Mouse (Mus musculus) embryonic fibroblast, embryonic 13.5 days (primary cell): ENCODE data around the gene Pdcl.

ENCODE experiments used
- CTCF ChIP-seq: IDR thresholded peaks from 2 replicates; pipeline ENCODE4 v1.5.1; 2011; ENCODE audit warnings: mild to moderate bottlenecking, control low read depth, low read length, moderate library complexity, borderline replicate concordance; ENCODE audit not compliant: insufficient read depth
- POLR2A ChIP-seq: IDR thresholded peaks from 2 replicates; pipeline ENCODE4 v1.6.1; 2011; ENCODE audit warnings: low read depth, mild to moderate bottlenecking, control low read depth, low read length, moderate library complexity

GRCm38 (mm10) chr2:37358633-37359540 is at the start of gene Pdcl:
- TF ChIP-seq POLR2A = peak; percentile 84
- no peak for TF ChIP-seq CTCF
